Mouse (Mus musculus): Measurements from ENCODE around the gene Dock4. TPM values are rescaled to one million over a fixed set of nuclear protein-coding genes. Genes with fewer than 3 reads are reported as not detected.

Gene Dock4
- polyA plus RNA-seq, 1 experiment: 12.7 TPM

GRCm38 (mm10) chr12:40508416-40508815, 62.7 kb downstream of the Dock4 start:
- Histone ChIP-seq H3K27me3 (ENCODE audit: control insufficient read depth, insufficient read depth, low read length, poor library complexity, severe bottlenecking) (no peaks in the 10 kb centered on the region), H3K9ac (ENCODE audit: low read depth, poor library complexity, severe bottlenecking) (no peak overlapping the region), H3K4me3 (ENCODE audit: low read depth, low read length) (no peak overlapping the region), H3K9me3 (replicated peaks; ENCODE audit: control insufficient read depth, insufficient read depth, low read length, poor library complexity, severe bottlenecking) (no peaks in the 10 kb centered on the region), H3K27ac (ENCODE audit: insufficient read depth, low read length) (peak overlapping the region; percentile 54), H3K36me3 (ENCODE audit: control insufficient read depth, insufficient read depth, low read length, poor library complexity, severe bottlenecking) (no peaks in the 10 kb centered on the region), H3K4me1 (ENCODE audit: control insufficient read depth, insufficient read depth, low read length) (no peaks in the 10 kb centered on the region)
- TF ChIP-seq CTCF (IDR thresholded peaks at IDR 0.05; ENCODE audit: low read depth, low read length) (no peak), POLR2A (IDR thresholded peaks at IDR 0.05; ENCODE audit: insufficient read depth, low read length) (no peak), EP300 (IDR thresholded peaks at IDR 0.05; ENCODE audit: insufficient read depth, low read depth, low read length) (no peak)

- Histone ChIP-seq H3K36me3 (ENCODE audit: control insufficient read depth, insufficient read depth, low read length, poor library complexity, severe bottlenecking) (no peaks in the 10 kb centered on the region), H3K9me3 (replicated peaks; ENCODE audit: control insufficient read depth, insufficient read depth, low read length, poor library complexity, severe bottlenecking) (no peaks in the 10 kb centered on the region), H3K27me3 (ENCODE audit: control insufficient read depth, insufficient read depth, low read length, poor library complexity, severe bottlenecking) (no peaks in the 10 kb centered on the region), H3K4me1 (ENCODE audit: control insufficient read depth, insufficient read depth, low read length) (no peaks in the 10 kb centered on the region), H3K4me3 (ENCODE audit: low read depth, low read length) (no peak overlapping the region), H3K9ac (ENCODE audit: low read depth, poor library complexity, severe bottlenecking) (no peak overlapping the region), H3K27ac (ENCODE audit: insufficient read depth, low read length) (no peak overlapping the region)
- TF ChIP-seq EP300 (IDR thresholded peaks at IDR 0.05; ENCODE audit: insufficient read depth, low read depth, low read length): no peak
- TF ChIP-seq POLR2A (IDR thresholded peaks at IDR 0.05; ENCODE audit: insufficient read depth, low read length): no peak
- no peak for TF ChIP-seq CTCF (IDR thresholded peaks at IDR 0.05; ENCODE audit: low read depth, low read length)
Measured at GRCm38 (mm10) chr12:40511643-40512369, 66.1 kb downstream of the Dock4 start.

GRCm38 (mm10) chr12:40512370-40512693, 66.6 kb downstream of the Dock4 start:
- H3K27ac ChIP-seq (ENCODE audit: insufficient read depth, low read length): no peak overlapping the region
- TF ChIP-seq POLR2A (IDR thresholded peaks at IDR 0.05; ENCODE audit: insufficient read depth, low read length): no peak
- TF ChIP-seq CTCF (IDR thresholded peaks at IDR 0.05; ENCODE audit: low read depth, low read length): no peak
- no peak for TF ChIP-seq EP300 (IDR thresholded peaks at IDR 0.05; ENCODE audit: insufficient read depth, low read depth, low read length)

GRCm38 (mm10) chr12:40512994-40513393, 67.2 kb downstream of the Dock4 start:
- Histone ChIP-seq H3K27ac (ENCODE audit: insufficient read depth, low read length) (no peak overlapping the region), H3K9ac (ENCODE audit: low read depth, poor library complexity, severe bottlenecking) (no peak overlapping the region), H3K9me3 (replicated peaks; ENCODE audit: control insufficient read depth, insufficient read depth, low read length, poor library complexity, severe bottlenecking) (no peaks in the 10 kb centered on the region), H3K4me1 (ENCODE audit: control insufficient read depth, insufficient read depth, low read length) (no peaks in the 10 kb centered on the region), H3K4me3 (ENCODE audit: low read depth, low read length) (no peak overlapping the region), H3K36me3 (ENCODE audit: control insufficient read depth, insufficient read depth, low read length, poor library complexity, severe bottlenecking) (no peaks in the 10 kb centered on the region), H3K27me3 (ENCODE audit: control insufficient read depth, insufficient read depth, low read length, poor library complexity, severe bottlenecking) (no peaks in the 10 kb centered on the region)
- TF ChIP-seq EP300 (IDR thresholded peaks at IDR 0.05; ENCODE audit: insufficient read depth, low read depth, low read length) (no peak), CTCF (IDR thresholded peaks at IDR 0.05; ENCODE audit: low read depth, low read length) (no peak), POLR2A (IDR thresholded peaks at IDR 0.05; ENCODE audit: insufficient read depth, low read length) (no peak)

More at GRCm38 (mm10) chr12:40512370-40512693, 66.6 kb downstream of the Dock4 start:
- no peak overlapping the region for H3K4me3 ChIP-seq (ENCODE audit: low read depth, low read length)
- H3K27me3 ChIP-seq (ENCODE audit: control insufficient read depth, insufficient read depth, low read length, poor library complexity, severe bottlenecking): no peaks in the 10 kb centered on the region
- H3K9ac ChIP-seq (ENCODE audit: low read depth, poor library complexity, severe bottlenecking): no peak overlapping the region
- no peaks in the 10 kb centered on the region for H3K4me1 ChIP-seq (ENCODE audit: control insufficient read depth, insufficient read depth, low read length)
- H3K36me3 ChIP-seq (ENCODE audit: control insufficient read depth, insufficient read depth, low read length, poor library complexity, severe bottlenecking): no peaks in the 10 kb centered on the region
- no peaks in the 10 kb centered on the region for H3K9me3 ChIP-seq (replicated peaks; ENCODE audit: control insufficient read depth, insufficient read depth, low read length, poor library complexity, severe bottlenecking)

- H3K9me3 ChIP-seq (replicated peaks; ENCODE audit: control insufficient read depth, insufficient read depth, low read length, poor library complexity, severe bottlenecking): no peaks in the 10 kb centered on the region
- H3K36me3 ChIP-seq (ENCODE audit: control insufficient read depth, insufficient read depth, low read length, poor library complexity, severe bottlenecking): no peaks in the 10 kb centered on the region
- H3K4me1 ChIP-seq (ENCODE audit: control insufficient read depth, insufficient read depth, low read length): no peaks in the 10 kb centered on the region
- H3K27ac ChIP-seq (ENCODE audit: insufficient read depth, low read length): no peak overlapping the region
- no peak overlapping the region for H3K4me3 ChIP-seq (ENCODE audit: low read depth, low read length)
- no peak overlapping the region for H3K9ac ChIP-seq (ENCODE audit: low read depth, poor library complexity, severe bottlenecking)
- no peak for TF ChIP-seq POLR2A (IDR thresholded peaks at IDR 0.05; ENCODE audit: insufficient read depth, low read length)
- no peak for TF ChIP-seq CTCF (IDR thresholded peaks at IDR 0.05; ENCODE audit: low read depth, low read length)
- TF ChIP-seq EP300 (IDR thresholded peaks at IDR 0.05; ENCODE audit: insufficient read depth, low read depth, low read length): no peak
- H3K27me3 ChIP-seq (ENCODE audit: control insufficient read depth, insufficient read depth, low read length, poor library complexity, severe bottlenecking): no peaks in the 10 kb centered on the region
Measured at GRCm38 (mm10) chr12:40514021-40514420, 68.3 kb downstream of the Dock4 start.

- Histone ChIP-seq H3K27ac (ENCODE audit: insufficient read depth, low read length) (no peak overlapping the region), H3K9me3 (replicated peaks; ENCODE audit: control insufficient read depth, insufficient read depth, low read length, poor library complexity, severe bottlenecking) (no peaks in the 10 kb centered on the region), H3K9ac (ENCODE audit: low read depth, poor library complexity, severe bottlenecking) (no peak overlapping the region), H3K36me3 (ENCODE audit: control insufficient read depth, insufficient read depth, low read length, poor library complexity, severe bottlenecking) (no peaks in the 10 kb centered on the region), H3K27me3 (ENCODE audit: control insufficient read depth, insufficient read depth, low read length, poor library complexity, severe bottlenecking) (no peaks in the 10 kb centered on the region), H3K4me3 (ENCODE audit: low read depth, low read length) (no peak overlapping the region), H3K4me1 (ENCODE audit: control insufficient read depth, insufficient read depth, low read length) (no peaks in the 10 kb centered on the region)
- TF ChIP-seq CTCF (IDR thresholded peaks at IDR 0.05; ENCODE audit: low read depth, low read length): no peak
- TF ChIP-seq POLR2A (IDR thresholded peaks at IDR 0.05; ENCODE audit: insufficient read depth, low read length): no peak
- TF ChIP-seq EP300 (IDR thresholded peaks at IDR 0.05; ENCODE audit: insufficient read depth, low read depth, low read length): no peak
Measured at GRCm38 (mm10) chr12:40522468-40522867, 76.7 kb downstream of the Dock4 start.
